Mouse (Mus musculus) CH12F3 (cell line): ENCODE measurements around the gene Eif3b.

Experiments used
- in situ Hi-C: fragments of 300-500 bp; cut with MboI; formaldehyde crosslinking; loops from 2 replicates; pipeline ENCODE4 v1.14.3; 2020; ENCODE audit warnings: low sequenced_read_pairs

Eif3b gene

DNA sequence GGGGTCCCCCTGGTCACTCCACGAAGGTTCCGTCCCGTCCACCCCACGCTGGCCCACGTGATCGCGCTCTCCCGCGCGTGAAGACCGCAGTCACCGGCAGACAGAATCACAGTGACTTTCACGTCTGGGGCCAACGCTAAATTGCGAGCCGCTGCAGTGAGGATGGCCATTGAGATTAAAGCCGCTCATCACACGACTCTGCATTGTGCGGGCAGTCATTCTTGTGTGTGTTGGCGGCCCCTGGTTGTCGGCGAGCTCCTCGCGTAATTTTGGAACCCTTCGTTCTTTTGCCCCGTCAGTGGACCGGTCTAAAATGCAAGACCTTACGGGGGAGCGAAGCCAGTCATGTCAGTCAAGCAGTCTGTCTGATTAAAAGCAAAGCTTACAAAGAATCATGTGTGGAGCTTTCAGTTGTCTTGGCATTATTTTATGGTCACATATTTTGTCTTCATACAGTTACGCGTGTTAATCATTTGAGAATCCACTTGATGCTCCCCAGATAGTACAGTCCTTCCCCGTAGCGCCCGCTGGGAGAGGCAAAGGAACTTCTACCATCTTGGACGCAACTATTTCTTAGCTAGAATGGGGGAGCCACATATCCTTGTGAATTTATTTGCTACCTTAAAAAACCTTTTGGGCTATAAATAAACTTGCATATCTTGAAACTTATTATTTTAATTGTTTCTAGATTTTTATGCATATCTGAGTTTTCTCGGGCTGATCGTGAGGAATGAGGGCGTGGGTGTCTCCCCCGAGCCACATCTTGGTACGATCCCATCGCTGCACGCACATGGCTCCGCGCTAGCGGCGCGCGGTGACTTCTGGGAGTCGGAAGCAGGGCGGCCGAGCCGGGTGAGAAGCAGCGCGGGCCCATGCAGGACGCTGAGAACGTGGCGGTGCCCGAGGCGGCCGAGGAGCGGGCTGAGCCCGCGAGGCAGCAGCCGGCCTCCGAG is at the start of gene Eif3b:
Gene Eif3b (plus strand): TSS at position 840 of the 953 bp plus-strand sequence.
- in situ Hi-C loops = no loop called here

DNA sequence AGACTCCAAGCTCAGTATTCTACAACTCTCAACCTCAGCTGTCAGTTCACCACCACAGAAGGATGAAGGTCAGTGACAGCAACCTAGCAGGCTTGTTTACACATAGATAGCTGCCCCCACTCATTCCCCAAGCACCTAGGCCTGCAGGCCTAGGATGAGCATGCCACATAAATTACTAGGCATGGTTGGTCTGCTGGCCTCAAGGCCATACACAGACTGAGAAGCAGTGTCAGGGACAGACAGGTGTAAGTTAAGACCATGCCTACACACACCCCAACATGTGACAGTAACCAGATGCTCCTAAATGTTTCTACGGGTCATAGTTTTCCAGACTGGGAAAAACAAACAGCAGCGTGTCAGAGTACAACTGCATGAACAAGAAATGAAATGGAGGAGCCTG is 49.7 kb upstream of the Eif3b start:
- in situ Hi-C loops = no loop called here

DNA sequence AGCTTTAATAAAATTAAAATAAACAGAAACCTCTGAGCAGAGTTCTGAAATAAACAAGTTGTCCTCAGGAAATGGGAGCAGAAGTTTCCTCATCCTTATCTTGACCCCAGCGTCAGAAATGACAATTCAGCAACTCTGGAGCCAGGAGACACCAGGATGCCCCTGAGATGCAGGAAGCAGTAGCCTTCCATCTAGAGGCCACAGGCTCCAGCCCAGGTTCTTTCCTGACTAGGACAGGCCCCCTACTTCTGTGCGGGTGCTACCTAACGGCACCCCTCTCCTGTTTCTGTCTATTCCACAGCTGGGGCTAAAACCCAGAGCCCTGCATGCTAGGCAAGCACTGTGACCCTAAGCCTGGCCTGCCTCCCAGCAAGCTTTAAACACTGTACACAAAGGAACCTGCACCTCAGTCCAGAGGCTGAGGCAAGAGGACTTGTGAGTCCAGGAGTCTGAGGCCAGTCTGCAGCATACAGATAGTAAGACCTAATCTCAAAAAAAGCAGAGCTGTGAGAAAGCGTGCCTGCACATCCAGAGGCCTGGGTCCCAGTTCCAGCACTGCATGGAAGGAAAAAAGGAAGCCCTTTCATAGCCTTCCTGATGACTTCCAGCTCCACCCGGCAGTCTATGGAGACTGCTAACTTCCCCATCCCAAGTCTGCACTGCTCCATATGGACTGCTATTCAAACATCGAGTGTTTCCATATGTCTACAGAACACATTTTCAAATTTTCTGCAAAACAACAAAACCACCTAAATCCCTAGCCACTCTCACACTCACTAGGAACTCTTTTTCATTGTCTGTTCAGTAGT is 48.5 kb upstream of the Eif3b start:
- in situ Hi-C loops = no loop called here

DNA sequence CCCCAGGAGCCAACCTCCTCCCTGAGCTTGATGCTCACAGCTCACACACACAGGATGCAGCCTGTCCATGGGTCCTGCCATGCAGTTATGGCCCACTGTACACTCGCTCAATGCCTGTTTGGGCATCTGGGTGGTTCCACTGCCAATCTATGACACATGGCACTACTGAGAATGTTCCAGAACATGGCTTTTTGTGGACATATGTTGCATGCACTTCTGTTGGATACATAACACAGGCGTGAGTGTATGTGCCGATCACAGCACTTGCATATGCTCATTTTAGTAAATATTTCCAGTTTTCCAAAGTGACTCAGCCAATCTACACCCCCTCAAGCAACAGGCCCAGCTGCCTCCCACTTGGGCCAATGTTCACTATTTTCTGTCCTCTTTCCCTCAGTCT is 47.5 kb upstream of the Eif3b start:
- in situ Hi-C loops = no loop called here

DNA sequence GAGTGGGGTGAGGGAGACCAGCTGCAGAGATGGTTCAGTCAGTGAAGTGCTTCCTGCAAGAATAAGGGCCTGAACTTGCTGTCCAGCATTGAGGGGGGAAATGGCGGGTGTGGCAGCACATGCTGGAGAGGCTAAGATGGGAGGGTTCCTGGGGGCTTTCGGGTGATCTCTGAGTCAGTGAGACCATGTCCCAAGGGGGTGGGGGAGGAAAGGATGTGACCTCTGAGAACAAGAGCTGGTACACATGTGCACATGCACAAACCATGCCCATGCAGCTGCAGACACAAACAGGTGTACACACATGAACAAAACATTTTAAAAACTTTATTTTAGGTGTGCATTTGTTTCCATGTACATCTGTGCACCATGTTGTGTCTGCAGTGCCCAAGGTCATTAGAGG is 45.4 kb upstream of the Eif3b start:
- in situ Hi-C loops = no loop called here

DNA sequence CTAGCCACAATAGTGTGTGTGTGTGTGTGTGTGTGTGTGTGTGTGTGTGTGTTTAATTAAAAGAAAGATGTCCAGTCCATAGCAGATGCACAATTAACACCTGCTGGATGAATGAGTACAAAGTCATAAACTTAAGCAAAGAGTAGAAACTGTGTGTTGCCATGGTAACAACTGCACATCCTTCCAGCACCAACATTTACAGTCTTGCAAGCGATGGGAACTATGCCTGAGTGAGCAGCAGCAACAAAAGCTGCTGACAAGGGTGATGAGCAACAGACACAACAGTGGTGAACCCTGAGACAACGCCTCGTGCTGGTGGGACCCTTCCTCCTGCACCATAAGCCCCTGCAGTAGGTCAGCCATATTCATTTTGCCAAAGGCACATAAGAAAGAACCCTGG is 44.9 kb upstream of the Eif3b start:
- in situ Hi-C loops = no loop called here

DNA sequence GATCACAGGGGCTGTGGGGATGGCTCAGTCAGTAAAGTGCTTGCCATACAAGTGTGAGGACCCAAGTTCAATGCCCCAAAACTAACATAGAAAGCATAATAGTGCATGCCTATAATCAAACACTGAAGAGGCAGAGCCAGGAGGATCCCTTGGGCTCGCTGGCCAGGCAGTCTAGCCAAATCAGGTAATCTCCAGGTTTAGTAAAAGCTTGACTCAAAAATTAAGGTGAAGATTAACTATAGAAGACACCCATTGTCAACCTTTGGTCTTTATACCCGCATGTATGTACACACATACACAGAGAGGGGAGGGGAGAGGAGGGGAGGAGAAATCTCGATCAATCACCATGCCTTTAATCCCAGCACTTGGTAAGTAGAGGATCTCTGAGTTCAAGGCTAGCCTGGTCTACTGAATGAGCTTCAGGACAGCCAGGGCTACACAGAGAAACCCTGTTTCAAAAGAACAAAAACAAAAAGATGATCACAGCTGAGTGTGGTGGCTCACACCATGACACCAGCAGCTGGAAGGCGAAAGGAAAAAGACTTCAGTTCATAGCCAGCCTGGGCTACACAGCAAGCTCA is 43.8 kb upstream of the Eif3b start:
- in situ Hi-C loops = no loop called here

DNA sequence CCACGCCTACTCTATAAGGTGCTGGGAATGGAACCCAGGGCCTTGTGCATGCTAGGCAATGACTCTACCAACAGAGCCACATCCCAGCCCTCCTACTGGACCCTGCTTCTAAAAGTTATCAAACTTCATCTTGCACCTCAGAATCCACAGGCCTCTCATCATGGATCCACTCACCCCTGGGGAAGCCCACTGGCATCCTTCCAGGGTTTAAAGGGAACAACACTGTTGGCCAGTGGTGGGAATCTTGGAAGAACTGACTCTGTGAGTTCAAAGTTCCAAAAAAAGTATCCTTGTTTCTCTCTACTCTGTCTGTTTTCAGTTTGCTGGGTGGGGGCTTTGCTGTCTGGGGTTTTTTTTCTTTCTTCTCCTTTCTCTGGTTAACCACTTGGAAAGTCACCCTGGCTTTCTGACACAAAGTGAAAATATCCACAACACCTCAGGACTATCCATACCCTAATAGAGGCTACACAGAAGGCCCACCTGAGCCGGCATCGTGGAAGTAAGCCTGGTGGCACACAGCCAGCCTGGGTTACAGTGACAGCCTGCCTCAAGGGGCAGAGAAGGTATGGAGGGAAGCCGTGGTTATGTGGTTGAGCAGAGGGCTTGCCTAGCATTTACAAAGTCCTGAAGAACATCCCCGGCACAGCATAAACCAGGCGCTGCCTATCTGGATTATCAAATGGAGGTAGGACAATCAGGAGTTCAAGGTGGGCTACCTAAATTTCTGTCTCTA is 40.8 kb upstream of the Eif3b start:
- in situ Hi-C loops = no loop called here

DNA sequence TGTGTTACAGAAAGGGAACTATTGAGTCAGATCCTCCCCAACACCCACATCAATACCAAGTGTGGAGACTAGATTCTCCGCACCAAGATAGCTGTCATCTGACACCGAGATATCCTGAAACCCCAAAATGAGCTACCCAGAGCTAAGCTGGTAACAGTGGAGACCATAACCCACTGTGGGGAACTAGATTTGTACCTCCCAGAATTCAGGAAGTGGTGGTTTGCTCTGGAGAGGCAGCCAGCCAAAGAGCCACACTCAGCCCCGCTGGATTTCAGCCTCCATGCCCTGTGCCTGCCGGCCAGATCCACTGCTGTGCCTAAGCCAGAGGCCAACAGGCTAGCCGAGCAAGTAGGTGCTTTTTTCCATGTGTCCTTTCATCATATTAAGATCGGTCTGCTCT is 39.8 kb upstream of the Eif3b start:
- in situ Hi-C loops = no loop called here

DNA sequence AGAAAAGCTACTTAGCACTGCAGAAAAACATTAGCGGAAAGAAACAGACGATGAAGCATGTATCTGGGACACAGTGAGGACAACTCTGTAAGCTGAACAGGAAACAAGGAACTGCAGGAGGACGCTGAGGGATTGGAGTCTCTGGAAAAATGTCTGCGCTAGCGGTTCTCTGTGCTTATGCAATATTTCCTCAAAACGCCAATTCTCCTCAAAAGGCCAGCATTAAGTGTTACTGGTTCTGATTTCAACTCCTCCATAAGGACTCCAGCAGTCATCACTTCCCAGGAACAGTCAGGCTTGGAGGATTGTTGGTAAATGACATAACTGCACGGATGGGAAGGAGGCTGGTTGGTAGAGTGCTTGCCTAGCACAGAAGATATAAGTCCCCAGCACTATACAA is 38.0 kb upstream of the Eif3b start:
- in situ Hi-C loops = no loop called here

DNA sequence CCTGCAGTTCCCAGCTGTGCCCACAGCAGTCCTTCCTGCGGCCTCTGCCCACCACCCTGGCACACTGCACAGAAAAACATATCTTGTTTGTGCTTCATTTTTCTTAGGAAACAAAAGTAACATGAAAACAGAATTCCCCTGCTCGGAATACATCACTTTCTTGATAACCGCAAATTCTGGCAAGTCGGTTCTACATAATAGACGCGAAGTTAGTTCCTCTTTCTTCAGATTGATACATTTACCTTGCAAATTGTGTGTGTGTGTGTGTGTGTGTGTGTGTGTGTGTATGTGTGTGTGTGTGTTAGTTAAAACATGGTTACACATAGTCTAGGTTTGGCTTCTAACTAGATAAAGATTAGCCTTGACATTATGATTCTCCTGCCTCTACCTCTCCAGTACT is 36.4 kb upstream of the Eif3b start:
- in situ Hi-C loops = no loop called here

DNA sequence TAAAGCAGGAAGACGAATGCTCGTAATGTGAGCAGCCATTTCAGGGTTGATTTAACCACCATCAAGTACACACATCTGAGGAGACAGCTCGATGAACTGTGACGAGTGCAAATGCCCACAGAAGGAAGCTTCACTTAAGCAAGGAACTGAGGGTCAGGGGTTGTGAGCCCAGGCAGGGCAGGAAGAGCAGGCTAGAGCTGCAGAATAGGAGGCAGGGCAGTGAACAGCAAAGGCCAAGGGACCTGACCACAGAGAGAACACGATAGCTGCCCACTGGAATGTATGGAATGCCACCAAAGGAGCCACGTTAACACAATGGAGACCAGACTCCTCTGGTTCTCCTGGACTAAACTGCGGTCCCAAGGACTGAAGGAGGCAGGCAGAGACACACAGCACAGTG is 35.6 kb upstream of the Eif3b start:
- in situ Hi-C loops = no loop called here

DNA sequence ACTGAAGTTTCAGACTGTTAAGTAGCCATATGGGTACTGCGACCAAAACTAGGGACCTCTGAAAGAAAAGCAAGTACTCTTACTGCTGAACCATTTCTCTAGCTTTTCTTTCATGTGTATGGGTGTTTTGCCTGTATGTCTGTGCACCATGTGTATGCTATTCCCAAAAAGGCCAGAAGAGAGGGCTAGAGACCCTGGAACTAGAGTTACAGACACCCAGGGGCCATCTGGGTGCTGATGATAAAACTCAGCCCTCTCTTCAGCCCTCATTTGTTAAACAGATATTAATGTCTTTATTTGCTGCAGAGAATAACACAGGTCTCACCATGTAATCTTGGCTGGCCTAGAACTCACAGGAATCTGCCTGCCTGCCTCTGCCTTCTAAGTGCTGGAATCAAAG is 34.7 kb upstream of the Eif3b start:
- in situ Hi-C loops = no loop called here

DNA sequence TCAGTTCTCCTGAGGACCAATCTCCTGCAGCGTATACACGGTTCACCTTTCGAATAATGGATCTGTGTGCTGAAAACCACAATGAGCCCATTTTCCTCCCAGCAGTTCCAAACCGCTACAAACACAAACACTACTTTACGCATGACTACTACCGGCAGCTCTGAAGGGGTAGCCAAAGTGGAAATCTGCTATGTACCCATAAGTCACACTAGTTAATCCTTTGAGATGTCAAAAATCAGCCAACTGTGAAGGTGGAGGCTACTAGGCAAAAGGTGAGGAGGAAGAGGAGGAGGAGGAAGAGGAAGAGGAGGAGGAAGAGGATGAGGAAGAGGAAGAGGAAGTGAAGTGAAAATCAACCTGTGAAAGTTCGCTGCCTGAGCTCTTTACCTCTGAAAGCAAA is 31.9 kb upstream of the Eif3b start:
- in situ Hi-C loops = no loop called here

DNA sequence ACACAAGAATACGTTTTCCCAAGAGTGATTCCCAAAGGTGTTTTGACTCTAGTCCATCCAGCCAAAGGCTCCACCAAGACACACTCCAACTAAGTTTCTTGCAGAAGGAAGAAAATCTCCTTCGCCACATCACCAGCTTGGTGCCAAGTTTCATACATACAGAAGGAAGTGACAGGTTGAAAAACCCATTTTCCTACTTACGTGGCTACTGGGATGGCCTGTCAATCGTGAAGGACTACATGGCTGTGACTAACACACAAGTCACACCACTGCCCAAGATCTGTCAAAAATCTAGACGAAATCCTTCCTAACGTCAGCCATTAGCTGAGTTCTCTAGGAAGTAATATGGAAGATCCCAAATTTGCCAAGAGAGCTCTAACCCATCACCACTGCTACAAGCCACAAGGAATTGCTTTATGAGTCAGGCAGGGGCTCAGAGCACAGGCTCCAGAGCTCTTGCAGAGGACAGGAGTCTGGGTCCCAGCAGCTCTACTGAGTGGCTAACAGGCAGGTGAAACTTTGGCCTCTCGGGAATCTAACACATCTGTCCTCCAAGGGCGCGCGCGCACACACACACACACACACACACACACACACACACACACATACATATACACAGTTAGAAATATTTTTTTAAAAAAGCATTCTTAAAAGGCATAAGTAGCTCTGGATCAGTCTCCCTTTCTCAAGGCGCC is 31.2 kb upstream of the Eif3b start:
- in situ Hi-C loops = no loop called here

DNA sequence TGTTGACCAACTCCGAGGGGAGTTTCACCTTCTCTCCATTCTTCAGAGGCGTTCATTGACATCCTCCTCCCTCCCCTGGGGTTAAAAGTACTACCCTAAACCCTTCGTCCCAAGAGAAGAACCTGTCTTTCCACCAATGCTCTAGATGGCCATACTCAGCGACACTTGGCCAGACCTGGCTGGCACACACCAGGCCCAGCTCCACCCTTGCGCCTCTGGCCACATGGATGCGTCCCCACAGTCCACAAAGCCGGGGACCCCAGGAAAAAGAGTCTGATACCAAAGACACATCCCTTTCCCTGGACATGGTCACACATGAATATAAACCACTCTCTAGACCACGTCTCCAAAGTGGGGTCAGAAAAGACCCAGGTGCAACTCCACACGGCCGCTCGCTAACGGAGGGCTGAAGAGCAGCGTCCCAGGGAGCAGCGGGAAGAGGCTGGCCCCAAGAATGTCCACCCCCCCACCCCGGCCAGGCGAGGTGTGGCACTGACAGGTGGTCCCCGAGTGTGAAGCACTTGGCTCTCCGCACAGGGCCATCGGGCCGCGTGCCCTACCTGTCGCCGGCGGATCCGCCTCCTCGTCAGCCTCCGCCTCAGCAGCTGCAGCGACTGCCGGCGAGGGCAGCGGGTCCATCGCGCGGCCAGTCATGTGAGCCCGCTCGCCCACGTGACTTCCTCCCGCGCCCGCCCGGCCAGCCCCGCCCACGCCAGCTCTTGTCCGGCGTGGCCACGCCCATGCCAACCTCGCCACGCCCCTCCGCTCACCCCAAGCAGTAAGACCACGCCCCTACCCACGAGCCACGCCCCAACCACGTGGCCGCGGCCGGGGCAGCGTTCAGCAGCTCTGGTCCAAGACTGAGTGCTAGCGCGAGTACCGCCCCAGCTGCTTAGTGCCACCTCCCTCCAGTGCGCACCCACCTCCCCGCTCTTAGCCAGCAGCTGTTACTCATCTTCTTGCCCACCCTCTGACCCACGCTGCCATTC is 30.2 kb upstream of the Eif3b start, which contains the start of gene Snx8:
Gene Snx8 (minus strand): TSS at position 675 of the 989 bp plus-strand sequence.
- in situ Hi-C loops = no loop called here

DNA sequence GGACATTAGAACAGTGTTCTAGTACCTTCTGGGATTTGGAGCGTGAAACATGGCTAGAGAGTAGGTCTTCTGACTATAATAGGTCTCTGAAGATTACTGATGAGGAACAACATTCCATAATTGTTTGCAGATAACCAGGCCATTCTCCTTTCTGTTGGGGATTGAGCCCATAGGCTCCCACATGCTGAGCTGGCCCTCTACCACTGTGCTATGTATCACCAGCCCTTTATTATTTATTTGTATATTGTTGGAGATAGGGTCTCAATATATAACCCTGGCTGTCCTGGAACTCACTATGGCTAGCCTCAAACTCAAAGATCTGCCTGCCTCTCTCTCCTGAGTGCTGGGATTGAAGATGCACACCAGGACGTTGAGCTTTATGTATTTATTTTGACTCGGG is 29.5 kb upstream of the Eif3b start:
- in situ Hi-C loops = loop anchor here (10.0 kb wide), 1 partner anchor 45 kb away; no protein-coding TSS in a partner anchor

DNA sequence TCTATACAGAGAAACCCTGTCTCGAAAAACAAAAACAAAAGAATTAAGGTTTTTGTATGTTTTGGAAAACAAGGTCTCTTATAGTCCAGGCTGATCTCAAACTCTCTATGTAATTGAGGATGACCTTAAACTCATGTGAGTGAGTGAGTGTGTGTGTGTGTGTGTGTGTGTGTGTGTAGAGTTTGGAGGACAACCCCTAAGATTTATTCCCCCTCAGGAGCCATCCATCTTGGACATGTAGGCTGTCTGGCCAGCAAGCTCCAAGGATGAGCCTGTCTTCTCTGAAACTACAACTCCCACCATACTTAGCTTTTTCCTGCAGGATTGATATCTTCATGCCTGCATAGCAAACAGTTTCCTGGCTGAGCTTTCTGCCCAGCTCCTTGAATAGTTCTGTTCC is 27.7 kb upstream of the Eif3b start:
- in situ Hi-C loops = loop anchor here (10.0 kb wide), 1 partner anchor 47 kb away; no protein-coding TSS in a partner anchor

DNA sequence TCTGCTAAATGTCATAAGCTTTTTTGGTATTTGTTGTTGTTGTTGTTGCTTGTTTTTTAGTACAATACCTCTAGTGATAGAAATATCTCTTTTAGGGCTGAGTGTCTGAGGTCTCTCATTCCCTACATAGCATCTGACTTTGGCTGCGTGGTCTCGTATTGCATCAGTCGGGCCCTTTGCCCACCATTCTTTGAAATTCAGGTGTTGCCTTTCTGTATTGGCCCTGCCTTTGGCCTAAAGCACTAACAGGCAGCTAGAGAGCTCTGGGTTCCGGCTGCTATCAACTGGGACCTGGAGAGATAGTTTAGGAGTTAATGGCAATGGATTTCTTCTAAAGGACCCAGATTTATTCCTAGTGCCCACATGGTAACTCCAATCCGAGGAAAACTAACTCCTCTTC is 27.1 kb upstream of the Eif3b start:
- in situ Hi-C loops = loop anchor here (10.0 kb wide), 1 partner anchor 47 kb away; no protein-coding TSS in a partner anchor
